Mouse (Mus musculus): Measurements from ENCODE around the gene Enkd1. TPM values are rescaled to one million over a fixed set of nuclear protein-coding genes. Genes with fewer than 3 reads are reported as not detected.

The Enkd1 gene
- polyA plus RNA-seq, 1 experiment from 2014 or later, result 42.3 TPM

- H3K36me3 ChIP-seq (ENCODE audit: control insufficient read depth, insufficient read depth, low read length), result peaks cover 3% of the 10 kb centered on the region; the same call in 1 of the 2 replicates
- no peaks in the 10 kb centered on the region for H3K4me1 ChIP-seq (ENCODE audit: control insufficient read depth, insufficient read depth, low read length)
- no peaks in the 10 kb centered on the region for H3K27me3 ChIP-seq (ENCODE audit: control insufficient read depth, insufficient read depth, low read length)
- no peak overlapping the region for H3K27ac ChIP-seq (replicated peaks; ENCODE audit: low read depth, low read length)
- WGBS, result 73% methylated on average over 5 of the region's 5 CpGs
- H3K9ac ChIP-seq (ENCODE audit: low read length), result no peak overlapping the region
- no peak overlapping the region for H3K4me3 ChIP-seq (ENCODE audit: low read depth, low read length)
- no peak overlapping the region for H3K4me2 ChIP-seq (ENCODE audit: low read depth, severe bottlenecking)
- H3K9me3 ChIP-seq (ENCODE audit: control insufficient read depth, low read length), result no peaks in the 10 kb centered on the region
- ATAC-seq (ENCODE audit: insufficient number of reproducible peaks, low FRiP score, low TSS enrichment, low read depth) (no peak), DNase-seq (ENCODE audit: low spot score) (no peak)
Observed at GRCm38 (mm10) chr8:105725726-105726125, 17.7 kb upstream of the Enkd1 start.

- no peak overlapping the region for H3K27ac ChIP-seq (replicated peaks; ENCODE audit: low read depth, low read length)
- DNase-seq (ENCODE audit: low spot score) (no peak), ATAC-seq (ENCODE audit: insufficient number of reproducible peaks, low FRiP score, low TSS enrichment, low read depth) (no peak)
- no peak overlapping the region for H3K9ac ChIP-seq (ENCODE audit: low read length)
- H3K4me3 ChIP-seq (ENCODE audit: low read depth, low read length), result no peak overlapping the region
- H3K36me3 ChIP-seq (ENCODE audit: control insufficient read depth, insufficient read depth, low read length), result peaks cover 3% of the 10 kb centered on the region; the same call in 1 of the 2 replicates
- H3K27me3 ChIP-seq (ENCODE audit: control insufficient read depth, insufficient read depth, low read length), result no peaks in the 10 kb centered on the region
- no peaks in the 10 kb centered on the region for H3K9me3 ChIP-seq (ENCODE audit: control insufficient read depth, low read length)
- no peaks in the 10 kb centered on the region for H3K4me1 ChIP-seq (ENCODE audit: control insufficient read depth, insufficient read depth, low read length)
- H3K4me2 ChIP-seq (ENCODE audit: low read depth, severe bottlenecking), result no peak overlapping the region
- 94% methylated on average over 9 of the region's 9 CpGs for WGBS
Observed at GRCm38 (mm10) chr8:105722861-105723260, 14.9 kb upstream of the Enkd1 start.

- no peaks in the 10 kb centered on the region; the same call in 1 of the 2 replicates for H3K36me3 ChIP-seq (ENCODE audit: control insufficient read depth, insufficient read depth, low read length)
- ATAC-seq (ENCODE audit: insufficient number of reproducible peaks, low FRiP score, low TSS enrichment, low read depth) (no peak), DNase-seq (ENCODE audit: low spot score) (no peak)
- no peak overlapping the region for H3K27ac ChIP-seq (replicated peaks; ENCODE audit: low read depth, low read length)
- WGBS, result 88% methylated on average over 4 of the region's 4 CpGs
- no peaks in the 10 kb centered on the region for H3K27me3 ChIP-seq (ENCODE audit: control insufficient read depth, insufficient read depth, low read length)
- H3K9ac ChIP-seq (ENCODE audit: low read length), result no peak overlapping the region
- H3K9me3 ChIP-seq (ENCODE audit: control insufficient read depth, low read length), result no peaks in the 10 kb centered on the region
- no peak overlapping the region for H3K4me3 ChIP-seq (ENCODE audit: low read depth, low read length)
- no peaks in the 10 kb centered on the region for H3K4me1 ChIP-seq (ENCODE audit: control insufficient read depth, insufficient read depth, low read length)
- no peak overlapping the region for H3K4me2 ChIP-seq (ENCODE audit: low read depth, severe bottlenecking)
Observed at GRCm38 (mm10) chr8:105719637-105720036, 11.6 kb upstream of the Enkd1 start.

- Histone ChIP-seq H3K27ac (replicated peaks; ENCODE audit: low read depth, low read length) (no peak overlapping the region), H3K27me3 (ENCODE audit: control insufficient read depth, insufficient read depth, low read length) (no peaks in the 10 kb centered on the region), H3K9me3 (ENCODE audit: control insufficient read depth, low read length) (no peaks in the 10 kb centered on the region), H3K4me3 (ENCODE audit: low read depth, low read length) (no peak overlapping the region), H3K9ac (ENCODE audit: low read length) (no peak overlapping the region), H3K4me1 (ENCODE audit: control insufficient read depth, insufficient read depth, low read length) (no peaks in the 10 kb centered on the region), H3K36me3 (ENCODE audit: control insufficient read depth, insufficient read depth, low read length) (no peaks in the 10 kb centered on the region; the same call in 1 of the 2 replicates), H3K4me2 (ENCODE audit: low read depth, severe bottlenecking) (no peak overlapping the region)
- WGBS, result 92% methylated on average over 15 of the region's 15 CpGs
- DNase-seq (ENCODE audit: low spot score) (no peak), ATAC-seq (ENCODE audit: insufficient number of reproducible peaks, low FRiP score, low TSS enrichment, low read depth) (no peak)
Observed at GRCm38 (mm10) chr8:105716302-105716945, 8.4 kb upstream of the Enkd1 start.

GRCm38 (mm10) chr8:105715042-105715441, 7.0 kb upstream of the Enkd1 start:
- Histone ChIP-seq H3K4me2 (ENCODE audit: low read depth, severe bottlenecking) (no peak overlapping the region), H3K9ac (ENCODE audit: low read length) (no peak overlapping the region), H3K27me3 (ENCODE audit: control insufficient read depth, insufficient read depth, low read length) (no peaks in the 10 kb centered on the region), H3K9me3 (ENCODE audit: control insufficient read depth, low read length) (no peaks in the 10 kb centered on the region), H3K4me1 (ENCODE audit: control insufficient read depth, insufficient read depth, low read length) (no peaks in the 10 kb centered on the region), H3K4me3 (ENCODE audit: low read depth, low read length) (no peak overlapping the region), H3K36me3 (ENCODE audit: control insufficient read depth, insufficient read depth, low read length) (no peaks in the 10 kb centered on the region; the same call in 1 of the 2 replicates), H3K27ac (replicated peaks; ENCODE audit: low read depth, low read length) (no peak overlapping the region)
- DNase-seq (ENCODE audit: low spot score) (no peak), ATAC-seq (ENCODE audit: insufficient number of reproducible peaks, low FRiP score, low TSS enrichment, low read depth) (no peak)
- WGBS, result 89% methylated on average over 6 of the region's 6 CpGs

GRCm38 (mm10) chr8:105714139-105714538, 6.1 kb upstream of the Enkd1 start:
- Histone ChIP-seq H3K4me1 (ENCODE audit: control insufficient read depth, insufficient read depth, low read length) (no peaks in the 10 kb centered on the region), H3K9me3 (ENCODE audit: control insufficient read depth, low read length) (no peaks in the 10 kb centered on the region), H3K9ac (ENCODE audit: low read length) (no peak overlapping the region), H3K27ac (replicated peaks; ENCODE audit: low read depth, low read length) (no peak overlapping the region), H3K36me3 (ENCODE audit: control insufficient read depth, insufficient read depth, low read length) (no peaks in the 10 kb centered on the region; the same call in 1 of the 2 replicates), H3K27me3 (ENCODE audit: control insufficient read depth, insufficient read depth, low read length) (no peaks in the 10 kb centered on the region), H3K4me2 (ENCODE audit: low read depth, severe bottlenecking) (no peak overlapping the region), H3K4me3 (ENCODE audit: low read depth, low read length) (no peak overlapping the region)
- ATAC-seq (ENCODE audit: insufficient number of reproducible peaks, low FRiP score, low TSS enrichment, low read depth), result no peak
- peak; percentile 95 for DNase-seq (ENCODE audit: low spot score)
- 3% methylated on average over 3 of the region's 3 CpGs for WGBS

- DNase-seq (ENCODE audit: low spot score) (no peak), ATAC-seq (ENCODE audit: insufficient number of reproducible peaks, low FRiP score, low TSS enrichment, low read depth) (no peak)
- H3K9ac ChIP-seq (ENCODE audit: low read length), result no peak overlapping the region
- no peak overlapping the region for H3K4me3 ChIP-seq (ENCODE audit: low read depth, low read length)
- H3K36me3 ChIP-seq (ENCODE audit: control insufficient read depth, insufficient read depth, low read length), result no peaks in the 10 kb centered on the region; the same call in 1 of the 2 replicates
- no peaks in the 10 kb centered on the region for H3K9me3 ChIP-seq (ENCODE audit: control insufficient read depth, low read length)
- no peak overlapping the region for H3K4me2 ChIP-seq (ENCODE audit: low read depth, severe bottlenecking)
- H3K27ac ChIP-seq (replicated peaks; ENCODE audit: low read depth, low read length), result no peak overlapping the region
- no peaks in the 10 kb centered on the region for H3K4me1 ChIP-seq (ENCODE audit: control insufficient read depth, insufficient read depth, low read length)
- H3K27me3 ChIP-seq (ENCODE audit: control insufficient read depth, insufficient read depth, low read length), result no peaks in the 10 kb centered on the region
- WGBS, result 83% methylated on average over 3 of the region's 3 CpGs
Observed at GRCm38 (mm10) chr8:105712286-105712685, 4.3 kb upstream of the Enkd1 start.

- no peak overlapping the region for H3K4me3 ChIP-seq (ENCODE audit: low read depth, low read length)
- H3K4me2 ChIP-seq (ENCODE audit: low read depth, severe bottlenecking), result no peak overlapping the region
- DNase-seq (ENCODE audit: low spot score) (no peak), ATAC-seq (ENCODE audit: insufficient number of reproducible peaks, low FRiP score, low TSS enrichment, low read depth) (no peak)
- 75% methylated on average over 14 of the region's 14 CpGs for WGBS
- peaks cover 2% of the 10 kb centered on the region; the same call in 1 of the 2 replicates for H3K36me3 ChIP-seq (ENCODE audit: control insufficient read depth, insufficient read depth, low read length)
- H3K9me3 ChIP-seq (ENCODE audit: control insufficient read depth, low read length), result no peaks in the 10 kb centered on the region
- H3K4me1 ChIP-seq (ENCODE audit: control insufficient read depth, insufficient read depth, low read length), result peaks cover 5% of the 10 kb centered on the region
- H3K27me3 ChIP-seq (ENCODE audit: control insufficient read depth, insufficient read depth, low read length), result no peaks in the 10 kb centered on the region
- H3K27ac ChIP-seq (replicated peaks; ENCODE audit: low read depth, low read length), result no peak overlapping the region
- H3K9ac ChIP-seq (ENCODE audit: low read length), result no peak overlapping the region
Observed at GRCm38 (mm10) chr8:105709317-105709716, 1.3 kb upstream of the Enkd1 start.

GRCm38 (mm10) chr8:105708675-105709074, 665 bp upstream of the Enkd1 start:
- H3K36me3 ChIP-seq (ENCODE audit: control insufficient read depth, insufficient read depth, low read length), result peaks cover 2% of the 10 kb centered on the region; the same call in 1 of the 2 replicates
- ATAC-seq (ENCODE audit: insufficient number of reproducible peaks, low FRiP score, low TSS enrichment, low read depth) (no peak), DNase-seq (ENCODE audit: low spot score) (no peak)
- H3K27me3 ChIP-seq (ENCODE audit: control insufficient read depth, insufficient read depth, low read length), result no peaks in the 10 kb centered on the region
- H3K9ac ChIP-seq (ENCODE audit: low read length), result no peak overlapping the region
- no peak overlapping the region for H3K4me2 ChIP-seq (ENCODE audit: low read depth, severe bottlenecking)
- peaks cover 5% of the 10 kb centered on the region for H3K4me1 ChIP-seq (ENCODE audit: control insufficient read depth, insufficient read depth, low read length)
- no peak overlapping the region for H3K4me3 ChIP-seq (ENCODE audit: low read depth, low read length)
- no peaks in the 10 kb centered on the region for H3K9me3 ChIP-seq (ENCODE audit: control insufficient read depth, low read length)
- WGBS, result 92% methylated on average over 8 of the region's 8 CpGs
- H3K27ac ChIP-seq (replicated peaks; ENCODE audit: low read depth, low read length), result no peak overlapping the region

All from limb, embryonic 11.5 days (tissue).